Mouse (Mus musculus) ES-E14 (cell line): ENCODE results near the gene 1700025G04Rik.

ENCODE experiments used
- CHD2 ChIP-seq: IDR thresholded peaks from 2 replicates; pipeline ENCODE4 v1.6.1; 2014; ENCODE audit warnings: mild to moderate bottlenecking, low read depth, low read length, inconsistent platforms
- HCFC1 ChIP-seq: IDR thresholded peaks from 2 replicates; pipeline ENCODE4 v1.6.1; 2012; ENCODE audit warnings: low read length, inconsistent platforms, borderline replicate concordance; ENCODE audit not compliant: insufficient read depth
- MAFK ChIP-seq: IDR thresholded peaks from 2 replicates; pipeline ENCODE4 v1.6.1; 2014; ENCODE audit warnings: mild to moderate bottlenecking, low read depth, low read length, inconsistent platforms; ENCODE audit not compliant: insufficient read depth
- ZC3H11A ChIP-seq: IDR thresholded peaks from 2 replicates; pipeline ENCODE4 v1.6.1; 2012; ENCODE audit warnings: low read depth, mild to moderate bottlenecking, inconsistent platforms, low read length, borderline replicate concordance
- ZNF384 ChIP-seq: IDR thresholded peaks from 2 replicates; pipeline ENCODE4 v1.6.1; 2012; ENCODE audit warnings: low read depth, low read length, inconsistent platforms

DNA sequence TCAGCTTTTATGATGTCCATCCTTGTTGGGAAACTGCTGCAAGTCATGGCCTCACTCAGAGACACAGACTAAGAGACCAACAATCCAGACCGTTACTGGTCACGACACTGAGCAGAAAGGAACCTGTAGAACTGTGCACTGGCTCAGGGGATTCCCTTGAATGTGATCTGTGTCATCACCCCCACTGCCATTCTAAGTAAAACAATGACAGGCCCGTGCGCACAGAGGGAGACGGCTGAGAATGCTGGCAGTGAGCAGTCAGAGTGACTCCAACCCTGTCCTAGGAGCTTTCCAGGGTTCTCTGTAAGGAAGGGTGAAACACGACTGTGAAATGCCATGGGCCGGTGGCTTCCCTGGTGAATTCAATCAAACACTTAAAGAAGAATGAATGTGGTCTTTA is 132.3 kb downstream of the 1700025G04Rik start:
- TF ChIP-seq CHD2 (no peak), ZNF384 (no peak), ZC3H11A (no peak), MAFK (no peak), HCFC1 (no peak)
